Mouse (Mus musculus) megakaryocyte, adult 5-6 weeks (primary cell): ENCODE data around the gene Grin2a. TPM values are rescaled to one million over a fixed set of nuclear protein-coding genes. Genes with fewer than 3 reads are reported as not detected.

Experiments
- ATAC-seq: 2 replicates; pipeline ENCODE4 v1.8.0; 2016; ENCODE audit warnings: mild to moderate bottlenecking, inconsistent platforms; ENCODE audit not compliant: poor library complexity, severe bottlenecking
- total RNA-seq, 2 experiments: library from RNA; stranded (forward) in 1 of 2; stranded (reverse) in 1 of 2; fragments of 153-499, 151-499 nt in 1 of 2; fragments of 221-1000, 200-1000 nt in 1 of 2; gene quantifications; 2 replicates each; pipeline versions ENCODE4 v1.2.3 to v1.2.4; 2015 to 2017

The Grin2a gene
- total RNA-seq (2015) (not detected in 2 replicates), total RNA-seq (2017) (0.11 TPM in 1 of 2 replicates, not detected in the other)

DNA sequence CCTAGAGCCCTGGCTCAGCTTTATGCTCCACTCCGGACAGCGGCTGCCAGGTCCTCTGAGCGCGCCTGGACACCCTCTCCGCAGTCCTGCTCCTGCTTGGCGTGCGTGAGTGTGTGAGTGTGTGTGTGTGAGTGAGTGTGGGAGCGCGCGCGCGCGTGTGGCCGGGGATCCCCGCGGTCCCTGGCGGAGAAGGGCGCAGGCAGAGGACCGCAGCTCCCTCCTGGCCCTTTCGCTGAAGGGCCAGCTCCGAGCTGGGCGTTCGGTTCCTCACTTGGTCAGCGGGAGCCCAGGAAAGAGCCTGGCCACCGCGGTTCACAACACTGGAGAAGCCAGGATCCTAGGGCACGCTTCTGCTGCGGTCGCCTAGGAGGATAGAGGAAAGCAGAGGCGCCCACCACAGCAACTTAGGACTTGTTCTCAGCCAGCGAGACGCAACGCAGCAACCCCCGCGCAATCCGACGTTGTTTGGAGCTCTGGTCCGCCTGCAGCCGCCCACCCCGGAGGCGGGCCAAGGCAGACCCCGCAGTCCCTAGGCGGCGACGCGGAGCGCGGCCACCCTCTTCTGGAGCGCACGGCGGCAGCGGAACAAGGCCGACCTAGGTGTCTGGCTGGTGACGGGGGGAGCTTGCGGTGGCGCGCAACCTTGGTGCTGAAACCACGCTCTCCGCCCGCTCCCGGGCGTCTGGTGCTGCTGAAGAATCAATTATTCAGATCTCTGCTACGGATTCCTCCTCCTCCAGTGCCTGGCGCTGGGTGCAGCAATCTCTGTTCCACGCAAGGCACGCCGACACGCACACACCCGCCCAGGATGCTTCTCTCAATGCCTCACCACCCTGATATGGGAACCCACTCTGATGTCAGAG is at the start of gene Grin2a:
Grin2a (minus strand) TSS at position 610 of the 863 bp plus-strand sequence.
- ATAC-seq: no peak

DNA sequence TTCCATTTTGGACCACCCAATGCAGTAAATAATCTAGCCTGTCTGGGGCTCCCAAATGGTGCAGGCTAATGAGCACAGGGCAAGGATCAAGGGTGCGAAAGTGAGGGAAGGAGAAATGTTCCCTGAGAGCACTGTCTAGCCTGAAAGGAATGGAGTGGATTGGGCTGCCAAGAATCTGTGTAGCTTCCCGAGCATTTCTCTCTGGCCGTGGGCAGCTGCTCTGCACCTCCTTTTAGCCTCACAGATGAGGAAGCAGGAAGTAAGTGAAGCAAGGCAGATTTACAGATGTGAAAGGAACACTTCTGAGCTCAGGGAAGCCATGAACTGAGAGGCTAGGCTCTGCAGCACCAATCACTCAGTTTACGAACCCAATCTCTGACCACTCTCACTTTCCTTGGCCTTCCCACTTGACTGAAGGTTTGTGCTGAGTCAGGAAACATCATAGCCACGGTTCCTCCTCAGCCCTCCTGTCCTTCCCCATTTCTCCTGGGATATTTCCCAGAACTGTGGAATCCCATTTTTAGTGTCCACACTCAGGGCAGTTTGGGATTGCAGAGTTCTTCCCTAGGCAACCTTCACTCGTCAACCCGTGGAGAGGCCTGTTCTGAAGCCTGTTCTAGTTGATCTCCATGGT is 40.3 kb upstream of the Grin2a start:
- ATAC-seq: no peak

DNA sequence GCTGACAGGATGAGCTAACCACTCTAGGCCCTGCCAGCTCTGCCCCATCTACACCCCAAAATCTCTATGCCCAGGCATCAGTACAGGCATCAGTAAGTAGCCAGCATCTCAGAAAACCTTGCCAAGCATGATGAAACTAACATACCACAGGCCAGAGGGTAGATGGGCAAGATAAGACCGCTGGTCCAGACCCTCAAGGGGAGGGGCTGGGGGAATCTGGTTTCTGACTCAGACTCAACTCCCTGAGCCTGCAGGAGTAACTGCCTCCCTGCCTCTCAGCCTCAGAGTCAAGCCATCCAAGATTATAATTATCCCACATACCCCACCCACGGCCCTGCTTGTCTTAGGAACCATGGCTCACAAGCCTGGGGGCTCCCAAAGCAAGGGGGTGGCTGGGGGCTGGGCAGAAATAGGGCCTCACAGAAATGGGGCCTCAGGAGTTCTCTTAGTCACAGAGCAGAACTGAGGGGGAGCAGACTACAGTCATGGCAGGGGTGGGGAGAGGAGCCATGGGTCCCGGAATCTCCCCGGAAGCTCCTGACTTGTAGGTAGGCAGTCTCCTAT is 38.1 kb upstream of the Grin2a start:
- no peak for ATAC-seq

DNA sequence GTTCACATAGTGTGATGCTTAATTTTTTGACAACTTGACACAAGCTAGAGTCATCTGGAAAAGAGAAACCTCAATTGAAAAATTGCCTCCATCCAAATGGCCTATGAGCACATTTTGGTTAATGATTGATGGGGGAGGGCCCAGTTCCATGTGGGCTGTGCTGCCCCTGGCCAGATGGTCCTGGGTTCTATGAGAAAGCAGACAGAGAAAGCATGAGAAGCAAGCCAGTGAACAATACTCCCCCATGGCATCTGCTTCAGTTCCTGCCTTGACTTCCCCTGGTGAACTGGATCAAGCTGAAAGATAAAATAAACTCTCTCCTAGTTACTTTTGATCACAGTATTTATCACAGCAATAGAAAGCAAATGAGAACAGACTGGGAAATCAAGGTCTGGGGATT is 36.5 kb upstream of the Grin2a start:
- no peak for ATAC-seq

DNA sequence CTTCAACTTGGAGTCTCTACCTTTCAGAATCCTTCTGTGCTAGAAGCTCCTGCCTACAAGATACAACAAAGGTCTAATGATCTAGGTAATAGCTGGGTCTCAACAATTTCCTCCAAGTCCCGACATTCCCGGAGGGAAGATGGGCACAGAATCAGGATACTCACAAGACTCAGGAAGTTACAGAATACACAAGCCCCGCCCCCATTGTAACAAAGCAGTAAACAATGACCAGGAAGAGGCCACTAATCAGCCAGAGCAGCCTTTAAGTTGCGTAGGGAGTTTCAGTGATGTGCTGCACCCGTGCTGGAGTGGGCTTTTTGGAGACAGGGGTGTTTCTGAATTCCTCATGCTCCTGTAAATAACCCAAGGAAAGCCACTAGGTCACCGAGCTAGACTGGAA is 31.4 kb upstream of the Grin2a start:
- no peak for ATAC-seq

DNA sequence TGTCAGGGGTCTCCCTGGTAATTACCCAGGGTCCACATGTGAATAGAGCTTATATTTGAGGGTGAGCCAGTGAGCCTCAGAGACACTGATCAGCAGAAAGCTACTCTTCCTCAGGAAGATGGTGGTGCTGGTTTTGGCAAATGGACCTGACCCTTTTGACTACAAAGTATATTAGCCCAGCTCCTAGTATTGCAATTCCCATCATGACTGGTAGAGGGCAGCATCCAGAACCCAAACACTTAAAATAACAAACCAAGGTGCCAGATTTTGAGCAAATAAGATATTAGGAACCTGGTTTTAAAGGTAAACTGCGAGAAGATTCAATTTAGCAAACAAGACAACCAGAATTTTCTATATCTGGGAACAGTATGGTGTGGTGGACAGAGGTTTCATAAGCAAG is 14.4 kb upstream of the Grin2a start:
- no peak for ATAC-seq

DNA sequence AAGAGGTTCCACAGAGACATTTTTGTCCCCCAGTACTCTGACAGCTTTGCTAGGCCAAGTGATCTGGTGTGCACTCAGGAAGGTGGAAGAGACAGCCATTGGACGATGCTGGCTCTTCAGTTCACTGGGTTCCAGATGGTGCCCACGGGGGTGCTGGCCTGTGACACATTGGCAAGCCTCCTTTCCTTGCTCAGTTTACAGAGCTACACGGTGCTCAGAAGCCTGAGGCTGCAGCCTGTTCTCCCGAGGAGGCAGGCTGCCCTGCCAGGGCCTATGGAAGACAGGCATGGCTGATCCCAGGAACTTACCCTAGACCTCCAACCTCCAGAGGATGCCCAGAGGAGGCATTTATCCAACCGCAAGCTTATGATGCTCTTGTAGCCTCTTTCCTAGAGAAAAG is 10.2 kb upstream of the Grin2a start:
- ATAC-seq: no peak

DNA sequence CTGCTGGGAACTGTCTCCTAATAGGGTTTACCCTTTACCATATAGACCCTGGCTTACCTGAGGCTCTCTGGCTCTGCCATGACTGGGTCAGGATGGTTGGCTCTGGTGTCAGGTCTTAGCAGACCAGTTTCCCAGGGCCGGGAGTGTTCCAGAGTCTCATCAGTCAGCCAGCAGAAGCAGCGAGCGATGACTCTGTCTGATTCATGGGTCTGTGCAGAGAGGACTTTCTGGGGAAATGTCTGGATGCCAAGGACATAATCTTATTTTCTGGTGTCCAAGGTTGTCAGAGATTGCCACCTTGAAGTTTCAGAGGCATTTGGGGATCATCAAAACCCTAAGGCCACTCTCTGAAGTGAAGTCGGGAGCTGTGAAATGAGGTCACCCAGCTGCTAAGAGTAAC is 8.7 kb upstream of the Grin2a start:
- no peak for ATAC-seq

DNA sequence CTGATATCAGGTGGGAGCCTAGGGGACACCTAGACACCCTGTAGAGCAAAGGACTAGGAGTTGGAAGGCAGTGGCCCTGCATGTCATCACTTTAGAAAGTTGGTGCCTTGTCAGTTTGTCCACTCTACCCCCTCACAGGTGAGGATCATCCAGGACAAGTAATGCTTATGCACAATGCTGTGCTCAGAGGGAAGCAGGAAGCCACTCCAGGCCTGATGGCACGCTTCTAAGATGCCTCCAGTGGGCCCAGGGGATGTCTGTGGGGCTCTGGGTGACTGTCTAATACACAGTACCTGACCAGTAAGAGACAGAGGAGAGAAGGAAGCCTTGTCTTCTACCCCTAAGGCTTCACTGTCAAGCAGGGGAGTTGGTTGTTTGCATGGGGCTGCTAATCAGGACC is 7.6 kb upstream of the Grin2a start:
- no peak for ATAC-seq

DNA sequence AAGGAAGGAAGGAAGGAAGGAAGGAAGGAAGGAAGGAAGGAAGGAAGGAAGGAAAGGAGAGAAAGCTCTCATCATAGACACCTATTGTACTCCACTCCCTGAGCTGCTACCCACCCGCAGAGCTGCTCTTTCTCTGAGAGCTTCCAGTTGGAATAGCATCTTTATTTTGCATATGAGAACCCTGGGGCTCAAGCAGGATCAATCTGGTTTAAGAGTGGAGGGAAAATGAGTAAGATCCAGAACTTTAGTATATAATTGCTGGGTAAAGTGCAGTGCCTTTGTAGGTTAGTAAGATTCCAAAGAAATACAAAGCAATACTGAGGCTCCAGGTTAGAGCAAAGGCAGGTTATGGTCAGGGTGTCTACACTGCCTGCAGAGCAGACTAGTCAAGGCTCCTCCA is 6.2 kb upstream of the Grin2a start:
- ATAC-seq: no peak

DNA sequence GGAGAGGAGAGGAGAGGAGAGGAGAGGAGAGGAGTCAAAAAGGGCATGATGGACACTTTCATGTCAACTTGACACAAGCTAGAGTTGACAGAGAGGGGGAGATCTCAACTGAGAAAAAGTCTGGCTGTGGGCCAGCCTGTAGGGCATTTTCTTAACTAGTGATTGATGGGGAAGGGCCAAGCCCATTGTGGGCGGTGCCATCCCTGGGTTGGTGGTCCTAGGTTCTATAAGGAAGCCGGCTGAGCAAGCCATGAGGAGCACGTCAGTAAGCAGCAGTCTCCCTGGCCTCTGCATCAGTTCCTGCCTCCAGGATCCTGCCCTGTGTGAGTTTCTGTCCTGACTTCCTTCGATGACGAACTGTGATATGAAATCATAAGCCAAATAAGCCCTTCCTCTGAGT is 4.6 kb upstream of the Grin2a start:
- ATAC-seq: no peak

DNA sequence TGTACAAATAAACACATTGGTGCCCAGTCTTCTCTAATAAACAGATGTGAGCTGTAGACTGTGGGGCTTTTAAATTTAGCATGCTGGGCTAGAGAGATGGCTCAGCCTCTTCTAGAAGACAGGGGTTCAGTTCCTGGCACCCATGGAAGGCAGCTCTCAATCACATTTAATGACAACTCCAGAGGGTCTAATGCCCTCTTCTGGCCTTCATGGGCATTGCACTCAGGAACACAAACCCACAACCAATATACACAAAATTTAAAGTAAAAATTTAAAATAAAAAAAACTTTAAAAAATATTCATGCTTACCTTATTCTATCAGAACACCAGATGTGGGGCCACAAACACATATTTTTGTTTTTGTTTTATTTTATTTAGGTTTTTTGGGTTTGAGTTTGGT is 2.6 kb upstream of the Grin2a start:
- ATAC-seq: no peak

DNA sequence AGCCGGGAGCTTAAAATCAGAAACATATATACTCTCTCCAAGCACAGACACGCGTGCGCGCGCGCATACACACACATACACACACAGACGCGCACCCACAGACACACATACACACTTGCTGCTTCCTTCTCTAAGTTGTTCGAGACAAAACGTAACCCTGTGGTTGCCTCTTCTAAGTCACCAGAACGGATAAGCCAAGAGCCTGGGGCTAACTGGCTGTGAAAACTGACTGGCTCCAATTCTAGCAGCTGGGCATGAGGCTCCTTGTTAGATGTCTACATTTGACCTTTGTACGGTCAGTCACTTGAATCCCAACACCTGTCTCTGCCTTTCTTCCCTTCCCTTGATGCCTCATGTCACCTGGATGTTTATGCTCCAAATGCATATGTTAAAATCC is 452 bp upstream of the Grin2a start:
- ATAC-seq: no peak

DNA sequence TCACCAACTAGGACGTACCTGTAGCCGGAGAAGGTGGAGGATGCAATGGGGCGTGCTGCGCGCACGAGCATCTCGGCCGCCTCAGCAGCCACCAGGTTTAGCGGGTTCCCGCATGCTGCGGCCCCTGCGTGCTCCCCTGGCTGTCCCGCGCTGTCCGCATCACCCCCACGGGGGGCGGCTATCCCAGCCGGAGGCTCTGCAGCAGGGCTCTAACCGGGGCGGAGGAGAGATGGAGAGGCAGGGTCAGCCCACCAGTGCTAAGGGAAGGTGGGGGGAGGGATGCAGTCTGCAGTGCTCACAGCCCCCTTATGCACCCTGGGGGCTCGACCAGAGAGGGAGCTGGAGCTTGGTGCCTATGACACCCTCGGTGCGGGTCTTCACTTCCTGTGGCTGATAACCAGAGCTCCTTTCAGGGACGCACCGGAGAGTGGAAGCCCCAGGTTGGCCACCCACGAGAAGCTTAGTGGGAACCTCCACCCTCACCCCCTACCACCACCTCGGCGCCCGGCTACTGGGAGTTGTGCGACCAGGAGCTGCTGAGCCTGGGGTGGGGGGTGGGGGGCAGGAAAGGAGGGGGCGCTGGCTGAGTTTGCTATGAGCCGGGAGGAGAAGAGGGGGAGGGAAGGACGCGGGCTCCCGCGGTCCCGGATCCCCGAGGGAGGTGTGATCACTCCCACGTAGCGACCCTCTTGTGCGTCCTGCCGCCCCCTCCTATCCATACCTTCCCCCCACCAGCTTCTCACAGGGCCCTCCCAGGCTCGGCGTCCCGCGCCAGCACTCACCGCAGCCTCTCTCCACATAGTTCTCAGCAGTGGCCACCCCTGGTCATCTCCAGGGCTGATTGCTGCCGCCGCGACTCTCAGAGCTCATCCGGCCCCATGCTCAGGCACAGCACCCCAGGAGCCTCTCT is 1.1 kb downstream of the Grin2a start:
- ATAC-seq: no peak

DNA sequence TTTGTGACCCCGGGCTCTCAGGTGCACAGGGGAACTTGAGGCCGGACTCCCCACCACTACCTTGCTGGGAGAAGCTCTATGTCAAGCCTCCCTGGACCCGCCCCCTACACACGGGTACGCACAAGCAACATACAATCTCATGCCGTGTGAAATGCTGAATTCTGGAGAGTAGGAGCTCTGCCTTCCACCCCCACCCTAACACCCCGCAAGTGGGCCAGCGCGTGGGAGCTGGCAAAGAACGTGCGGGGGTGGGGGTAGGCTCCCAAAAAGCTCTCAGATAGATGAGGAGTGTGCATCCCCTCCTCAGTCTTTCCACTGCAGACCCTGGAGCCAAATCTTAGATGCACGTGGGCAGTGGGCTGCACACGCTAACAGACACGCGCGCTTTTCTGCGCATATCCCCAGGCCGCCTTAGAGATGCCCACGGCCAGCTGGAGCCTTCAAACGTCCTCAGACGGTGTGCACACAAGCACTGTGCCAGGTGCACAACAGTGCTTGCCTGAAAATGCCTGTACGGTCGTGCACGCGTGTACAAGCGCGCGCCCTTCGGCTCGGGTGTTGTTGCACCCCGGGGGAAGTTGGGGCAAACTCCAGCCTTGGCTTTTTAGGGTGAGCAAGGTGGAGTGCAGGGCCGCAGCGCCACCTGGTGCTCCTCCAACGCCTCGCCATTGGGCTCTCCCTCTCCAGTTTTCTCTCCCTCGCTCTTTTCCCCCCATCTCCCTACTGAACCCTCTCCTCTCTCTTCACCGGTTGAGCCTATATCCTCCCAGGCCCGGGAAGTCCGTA is 1.9 kb downstream of the Grin2a start:
- ATAC-seq: no peak

DNA sequence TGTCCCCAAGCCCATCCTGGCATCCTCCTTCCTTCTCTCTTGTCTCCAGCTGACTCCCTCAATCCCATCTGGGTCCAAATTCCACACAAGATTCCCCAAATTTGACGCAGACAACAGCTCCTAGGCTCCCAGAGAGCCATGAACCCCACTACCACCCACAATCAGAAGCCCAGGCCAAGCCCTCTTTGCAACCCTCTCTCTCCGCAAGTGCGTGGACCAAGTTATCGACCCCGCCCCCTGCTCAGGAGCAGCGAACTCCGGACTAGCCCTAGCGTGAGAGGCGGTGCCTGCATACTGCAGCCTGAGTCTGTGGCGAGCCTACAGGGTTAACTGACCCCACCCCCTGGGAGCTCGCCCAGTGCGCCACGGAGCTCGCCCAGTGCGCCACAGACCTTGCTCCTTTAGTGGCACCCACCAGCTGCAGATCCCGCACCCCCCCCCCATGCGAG is 2.6 kb downstream of the Grin2a start:
- ATAC-seq: no peak

DNA sequence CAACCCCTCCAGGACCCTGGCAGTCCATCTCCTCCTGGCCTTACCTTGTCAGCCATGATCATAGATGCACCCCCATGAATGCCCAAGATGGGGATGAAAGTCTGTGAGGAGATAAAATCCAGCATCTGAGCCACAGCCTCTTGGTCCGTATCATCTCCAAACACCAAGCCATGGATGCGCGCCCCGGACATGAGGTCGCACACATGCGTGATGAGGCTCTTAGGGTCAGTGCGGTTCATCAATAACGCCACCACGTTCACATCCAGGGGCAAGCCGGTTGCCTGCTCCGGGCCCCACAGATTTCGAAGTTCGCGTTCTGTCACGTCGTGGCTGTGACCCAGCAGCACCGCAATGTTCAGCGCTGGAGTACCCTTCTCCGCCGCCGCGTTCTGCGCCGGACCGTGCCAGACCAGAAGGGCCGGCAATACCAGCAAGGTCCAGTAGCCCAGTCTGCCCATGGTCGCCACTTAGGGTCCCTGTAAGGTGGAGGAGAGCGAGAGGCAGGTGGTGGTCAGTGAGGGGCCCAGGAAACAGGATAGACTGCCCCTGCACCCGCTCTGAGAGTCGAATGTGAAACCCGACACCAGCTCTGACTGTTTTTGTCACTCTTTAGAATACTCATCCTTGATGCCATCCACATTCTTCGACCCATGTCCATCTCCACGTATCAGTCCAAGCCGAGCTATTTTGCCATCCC is 3.1 kb downstream of the Grin2a start:
- ATAC-seq: no peak

DNA sequence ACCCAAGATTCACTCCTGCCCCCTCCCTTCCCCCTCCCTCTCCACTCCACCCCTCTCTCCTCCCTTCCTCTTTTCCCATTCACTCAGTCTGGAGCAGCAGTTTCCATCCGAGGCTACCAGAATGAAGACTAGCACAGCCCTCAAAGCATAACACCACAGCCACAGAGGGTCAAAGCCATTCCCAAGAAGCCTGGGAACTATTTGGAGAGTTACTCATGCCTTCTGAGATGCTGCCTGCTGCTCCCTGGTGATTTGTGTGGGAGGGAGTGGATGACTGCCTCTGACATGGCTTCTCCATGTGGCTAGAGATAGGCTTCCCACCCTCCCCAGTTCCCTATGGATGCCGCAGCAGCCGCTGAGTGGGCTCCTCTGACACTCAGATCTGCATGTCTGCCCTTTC is 10.3 kb downstream of the Grin2a start:
- ATAC-seq: no peak

DNA sequence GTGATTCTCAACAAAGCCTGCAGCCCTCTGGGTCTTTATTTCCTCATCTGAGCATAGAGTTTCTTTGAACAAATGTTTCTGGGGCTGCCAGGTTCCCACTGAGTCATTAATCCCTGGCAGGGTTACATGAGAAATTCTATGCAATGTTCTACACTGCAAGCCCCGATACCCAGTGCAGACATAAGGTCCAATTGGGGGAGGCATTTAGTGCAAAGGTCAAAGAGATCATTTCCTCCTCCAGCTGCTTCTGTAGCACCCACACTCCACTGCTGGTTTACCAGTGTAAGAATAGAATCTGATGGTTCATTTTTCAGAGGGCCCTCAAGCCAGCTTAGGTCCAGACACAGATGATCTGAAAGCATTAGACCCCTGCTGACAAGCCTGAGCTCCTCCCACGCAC is 14.7 kb downstream of the Grin2a start:
- no peak for ATAC-seq

DNA sequence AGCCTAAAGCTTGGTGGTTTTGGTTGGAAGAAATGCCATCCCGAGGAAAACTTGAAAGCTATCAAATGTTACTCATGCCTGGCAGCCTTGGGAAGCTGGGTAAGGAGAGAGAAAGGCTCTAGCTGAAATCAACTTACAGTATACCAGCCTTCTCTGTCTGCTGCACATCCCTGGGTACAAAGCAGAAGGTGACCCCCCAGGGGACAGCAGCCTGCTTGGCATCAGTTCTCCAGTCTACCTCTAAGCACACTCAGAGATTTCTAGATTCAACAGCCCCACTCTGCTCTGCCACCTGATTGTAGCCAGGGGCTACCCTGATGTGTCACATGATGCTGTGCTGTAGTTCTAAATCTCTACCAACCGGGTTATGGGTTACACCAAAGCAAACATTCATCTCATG is 17.2 kb downstream of the Grin2a start:
- ATAC-seq: no peak
